22 mouse cellular contexts compared by ENCODE assay signal in genomic region chr3:121396561-121396960, GRCm38 (mm10). TPM values are rescaled to one million over a fixed set of nuclear protein-coding genes. Genes with fewer than 3 reads are reported as not detected.
DNase-seq lines count a peak whose midpoint lies in the region; ATAC-seq and TF ChIP-seq lines count a peak whose summit lies in the region.
"Had no signal": no experiment of that assay in that cellular context is flagged by ENCODE, and none has a peak within 500 bp of the region (broad histone marks: within the 10 kb centered on the region; RNA-seq: fewer than 3 reads in every experiment).

No protein-coding gene starts in this region.

- TF ChIP-seq CTCF in stomach, postnatal 0 days (IDR thresholded peaks at IDR 0.05; ENCODE audit: low read depth), result no peak

- ATAC-seq in embryonic facial prominence, embryonic 12.5 days (ENCODE audit: insufficient number of reproducible peaks, insufficient read depth, low FRiP score, low TSS enrichment), result peak; percentile 58; the same call in 1 of the 2 replicates
- ATAC-seq in embryonic facial prominence, embryonic 13.5 days (ENCODE audit: insufficient number of reproducible peaks, insufficient read depth, low FRiP score, low TSS enrichment, low read depth), result peak; percentile 60; the same call in 1 of the 2 replicates
- 0 out of 2 replicates have a peak, but pooled peaks have one; percentile 9 for ATAC-seq in limb, embryonic 14.5 days (ENCODE audit: low FRiP score, low read depth)
- no peak for ATAC-seq in stomach, postnatal 0 days (ENCODE audit: low FRiP score, low TSS enrichment)
- ATAC-seq in midbrain, embryonic 15.5 days (replicated peaks), result no peak
- ATAC-seq: CD4-positive, CD25-positive, alpha-beta regulatory T cell, adult 4 months; forebrain, embryonic 15.5 days had no signal

- DNase-seq in limb, embryonic 14.5 days (ENCODE audit: low spot score), result no peak
- DNase-seq in stomach, postnatal 0 days (ENCODE audit: low spot score), result no peak
- DNase-seq in right cerebral cortex, adult 18-20 months, result no peak
- DNase-seq: adrenal gland, adult 2 months; adrenal gland, postnatal 14 days; cerebellum, adult 11-12 months; cerebellum, adult 8-10 months; cerebellum, postnatal 36 days; embryo, embryonic 11 days; gastrocnemius, postnatal 10 days; gastrocnemius, postnatal 36 days had no signal

- TF ChIP-seq POLR2A in limb, embryonic 14.5 days (IDR thresholded peaks at IDR 0.05; ENCODE audit: borderline replicate concordance, extremely low read depth, insufficient read depth, insufficient read length), result no peak

- peak overlapping the region; percentile 56 for H3K27ac ChIP-seq in embryonic facial prominence, embryonic 12.5 days
- H3K27ac ChIP-seq in embryonic facial prominence, embryonic 13.5 days, result peak overlapping the region; percentile 87
- H3K27ac ChIP-seq in limb, embryonic 14.5 days (replicated peaks; ENCODE audit: low read depth, low read length), result no peak overlapping the region
- H3K27ac ChIP-seq in stomach, postnatal 0 days (replicated peaks), result 0 out of 2 replicates have a peak overlapping the region, but pooled peaks have one; percentile 49
- no peak overlapping the region for H3K27ac ChIP-seq in midbrain, embryonic 15.5 days
- H3K27ac ChIP-seq: forebrain, embryonic 12.5 days; forebrain, embryonic 15.5 days; heart, adult 2 months; hindbrain, embryonic 12.5 days; hindbrain, embryonic 15.5 days had no signal

- H3K4me1 ChIP-seq in embryonic facial prominence, embryonic 12.5 days, result peaks cover 26% of the 10 kb centered on the region; the same call in 1 of the 2 replicates
- peaks cover 36% of the 10 kb centered on the region for H3K4me1 ChIP-seq in embryonic facial prominence, embryonic 13.5 days
- peaks cover 8% of the 10 kb centered on the region for H3K4me1 ChIP-seq in limb, embryonic 14.5 days (ENCODE audit: control insufficient read depth, insufficient read depth, low read length)
- H3K4me1 ChIP-seq in stomach, postnatal 0 days (replicated peaks; ENCODE audit: control insufficient read depth, insufficient read depth), result no peaks in the 10 kb centered on the region; the same call in 1 of the 2 replicates
- H3K4me1 ChIP-seq in midbrain, embryonic 15.5 days, result no peaks in the 10 kb centered on the region
- H3K4me1 ChIP-seq: forebrain, embryonic 12.5 days; forebrain, embryonic 15.5 days; hindbrain, embryonic 12.5 days; hindbrain, embryonic 15.5 days had no signal

- H3K36me3 ChIP-seq in embryonic facial prominence, embryonic 12.5 days, result no peaks in the 10 kb centered on the region
- H3K36me3 ChIP-seq in embryonic facial prominence, embryonic 13.5 days, result no peaks in the 10 kb centered on the region
- no peaks in the 10 kb centered on the region for H3K36me3 ChIP-seq in limb, embryonic 14.5 days (ENCODE audit: control insufficient read depth, insufficient read depth, low read length)
- no peaks in the 10 kb centered on the region for H3K36me3 ChIP-seq in stomach, postnatal 0 days (ENCODE audit: control insufficient read depth, insufficient read depth, low read length)
- H3K36me3 ChIP-seq in midbrain, embryonic 15.5 days (replicated peaks), result no peaks in the 10 kb centered on the region
- H3K36me3 ChIP-seq: forebrain, embryonic 12.5 days; forebrain, embryonic 15.5 days; hindbrain, embryonic 12.5 days; hindbrain, embryonic 15.5 days had no signal

- no peak overlapping the region for H3K9ac ChIP-seq in embryonic facial prominence, embryonic 12.5 days
- no peak overlapping the region for H3K9ac ChIP-seq in embryonic facial prominence, embryonic 13.5 days
- no peak overlapping the region for H3K9ac ChIP-seq in limb, embryonic 14.5 days (ENCODE audit: low read depth, low read length, severe bottlenecking)
- H3K9ac ChIP-seq in stomach, postnatal 0 days (ENCODE audit: low read length), result no peak overlapping the region
- H3K9ac ChIP-seq in midbrain, embryonic 15.5 days, result no peak overlapping the region
- H3K9ac ChIP-seq: forebrain, embryonic 12.5 days; forebrain, embryonic 15.5 days; hindbrain, embryonic 12.5 days; hindbrain, embryonic 15.5 days had no signal

- H3K27me3 ChIP-seq in embryonic facial prominence, embryonic 12.5 days, result no peaks in the 10 kb centered on the region
- H3K27me3 ChIP-seq in embryonic facial prominence, embryonic 13.5 days, result no peaks in the 10 kb centered on the region
- no peaks in the 10 kb centered on the region for H3K27me3 ChIP-seq in limb, embryonic 14.5 days (ENCODE audit: control insufficient read depth, insufficient read depth, low read length)
- H3K27me3 ChIP-seq in stomach, postnatal 0 days (ENCODE audit: control insufficient read depth, insufficient read depth, low read length), result no peaks in the 10 kb centered on the region
- no peaks in the 10 kb centered on the region for H3K27me3 ChIP-seq in midbrain, embryonic 15.5 days (replicated peaks)
- H3K27me3 ChIP-seq: forebrain, embryonic 12.5 days; forebrain, embryonic 15.5 days; hindbrain, embryonic 12.5 days; hindbrain, embryonic 15.5 days had no signal

- H3K4me2 ChIP-seq in embryonic facial prominence, embryonic 12.5 days (replicated peaks), result no peak overlapping the region
- peak overlapping the region; percentile 35 for H3K4me2 ChIP-seq in embryonic facial prominence, embryonic 13.5 days
- no peak overlapping the region for H3K4me2 ChIP-seq in limb, embryonic 14.5 days (replicated peaks; ENCODE audit: low read depth, low read length, severe bottlenecking)
- no peak overlapping the region for H3K4me2 ChIP-seq in stomach, postnatal 0 days (replicated peaks; ENCODE audit: low read depth)
- H3K4me2 ChIP-seq in midbrain, embryonic 15.5 days, result no peak overlapping the region
- H3K4me2 ChIP-seq: forebrain, embryonic 12.5 days; forebrain, embryonic 15.5 days; heart, embryonic 11.5 days; hindbrain, embryonic 12.5 days; hindbrain, embryonic 15.5 days had no signal

- WGBS in embryonic facial prominence, embryonic 12.5 days, result 49% methylated on average over 7 of the region's 7 CpGs
- 28% methylated on average over 7 of the region's 7 CpGs for WGBS in embryonic facial prominence, embryonic 13.5 days
- 38% methylated on average over 7 of the region's 7 CpGs for WGBS in limb, embryonic 14.5 days
- 59% methylated on average over 7 of the region's 7 CpGs for WGBS in stomach, postnatal 0 days
- 77% methylated on average over 7 of the region's 7 CpGs for WGBS in midbrain, embryonic 15.5 days

- TF ChIP-seq EP300 in stomach, postnatal 0 days (optimal IDR thresholded peaks at IDR 0.05), result no peak

- no peaks in the 10 kb centered on the region for H3K9me3 ChIP-seq in embryonic facial prominence, embryonic 12.5 days
- no peaks in the 10 kb centered on the region for H3K9me3 ChIP-seq in embryonic facial prominence, embryonic 13.5 days
- H3K9me3 ChIP-seq in limb, embryonic 14.5 days (ENCODE audit: control insufficient read depth, low read length), result no peaks in the 10 kb centered on the region
- no peaks in the 10 kb centered on the region for H3K9me3 ChIP-seq in stomach, postnatal 0 days (ENCODE audit: control insufficient read depth, low read length)
- no peaks in the 10 kb centered on the region for H3K9me3 ChIP-seq in midbrain, embryonic 15.5 days
- H3K9me3 ChIP-seq: forebrain, embryonic 12.5 days; forebrain, embryonic 15.5 days; hindbrain, embryonic 12.5 days; hindbrain, embryonic 15.5 days had no signal

- no peak overlapping the region for H3K4me3 ChIP-seq in embryonic facial prominence, embryonic 12.5 days
- H3K4me3 ChIP-seq in embryonic facial prominence, embryonic 13.5 days, result no peak overlapping the region
- H3K4me3 ChIP-seq in limb, embryonic 14.5 days (replicated peaks; ENCODE audit: low read length), result no peak overlapping the region
- no peak overlapping the region for H3K4me3 ChIP-seq in stomach, postnatal 0 days (ENCODE audit: low read depth, low read length)
- no peak overlapping the region for H3K4me3 ChIP-seq in midbrain, embryonic 15.5 days
- H3K4me3 ChIP-seq: erythroblast, embryonic 14.5 days; forebrain, embryonic 12.5 days; forebrain, embryonic 15.5 days; heart, adult 2 months; hindbrain, embryonic 12.5 days; hindbrain, embryonic 15.5 days had no signal

RNA-seq across cellular contexts. Expression of gene Cnn3, which starts 29.7 kb away (rescaled TPM):
- polyA plus RNA-seq in embryonic facial prominence, embryonic 12.5 days (2016; fragmentation: Nextera tagmentation; extraction: Ambion mirVana), result 896 and 941 TPM in 2 replicates
- 793 and 938 TPM in 2 replicates for polyA plus RNA-seq in embryonic facial prominence, embryonic 13.5 days (2015; fragmentation: Nextera tagmentation; extraction: Ambion mirVana)
- polyA plus RNA-seq in limb, embryonic 14.5 days (2012; rRNA removed), result 674 and 696 TPM in 2 replicates
- polyA plus RNA-seq in limb, embryonic 14.5 days (2014; fragmentation: Nextera tagmentation; extraction: Ambion mirVana), result 746 and 782 TPM in 2 replicates
- polyA plus RNA-seq in stomach, postnatal 0 days (2015; fragmentation: Nextera tagmentation; extraction: Ambion mirVana), result 280 and 301 TPM in 2 replicates
- 369 and 402 TPM in 2 replicates for polyA plus RNA-seq in midbrain, embryonic 15.5 days (2015; fragmentation: Nextera tagmentation; extraction: Ambion mirVana)

Comparison
In these comparisons a context has a peak if more than half of its experiments do, and no peak if none do; other contexts are left out.
1. ATAC-seq: peak in embryonic facial prominence, embryonic 12.5 days (single experiment), embryonic facial prominence, embryonic 13.5 days (single experiment) and limb, embryonic 14.5 days (single experiment); none in stomach, postnatal 0 days (single experiment) and midbrain, embryonic 15.5 days (single experiment).
2. H3K27ac ChIP-seq: peak in embryonic facial prominence, embryonic 12.5 days (single experiment), embryonic facial prominence, embryonic 13.5 days (single experiment) and stomach, postnatal 0 days (single experiment); none in limb, embryonic 14.5 days (single experiment) and midbrain, embryonic 15.5 days (single experiment).